Mouse (Mus musculus) lung, embryonic 16.5 days (tissue): ENCODE measurements around the gene Nck2. TPM values are rescaled to one million over a fixed set of nuclear protein-coding genes. Genes with fewer than 3 reads are reported as not detected.

Source experiments
- ATAC-seq: fragments of 200-750 bp; cut with Nextera tagmentation; 2 replicates; pipeline ENCODE4 v1.8.0; 2017; ENCODE audit warnings: low read depth, mild to moderate bottlenecking, moderate library complexity
- H3K27ac ChIP-seq: fragments of 300-500 bp; sonication (generic); 2 replicates; pipeline ENCODE4 v1.5.1; 2014; ENCODE audit warnings: mild to moderate bottlenecking, control low read depth, low read length
- H3K27me3 ChIP-seq: fragments of 300-500 bp; sonication (generic); 2 replicates; pipeline ENCODE4 v1.6.1; 2014; ENCODE audit warnings: low read depth, low read length, mixed read lengths; ENCODE audit not compliant: control insufficient read depth, insufficient read depth
- H3K36me3 ChIP-seq: fragments of 300-500 bp; sonication (generic); 2 replicates; pipeline ENCODE4 v1.6.1; 2014; ENCODE audit warnings: low read length; ENCODE audit not compliant: control insufficient read depth, insufficient read depth
- H3K4me1 ChIP-seq: fragments of 300-500 bp; sonication (generic); replicated peaks from 2 replicates; pipeline ENCODE4 v1.6.1; 2014; ENCODE audit warnings: low read length, mixed read lengths; ENCODE audit not compliant: control insufficient read depth, insufficient read depth
- H3K4me2 ChIP-seq: fragments of 300-500 bp; sonication (generic); 2 replicates; pipeline ENCODE4 v1.6.1; 2014; ENCODE audit warnings: low read depth, low read length, control low read depth
- H3K4me3 ChIP-seq: fragments of 300-500 bp; sonication (generic); 2 replicates; pipeline ENCODE4 v1.5.1; 2014; ENCODE audit warnings: mild to moderate bottlenecking, low read length, control low read depth
- H3K9ac ChIP-seq: fragments of 300-500 bp; sonication (generic); 2 replicates; pipeline ENCODE4 v1.6.1; 2014; ENCODE audit warnings: low read length, control low read depth
- H3K9me3 ChIP-seq: fragments of 300-500 bp; sonication (generic); 2 replicates; pipeline ENCODE4 v1.6.1; 2016; ENCODE audit warnings: low read length; ENCODE audit not compliant: control insufficient read depth
- WGBS: fragments of 180-500 bp; shearing (Covaris S2); extraction: QIAGEN DNeasy Blood & Tissue Kit; methylation state at CpG from one replicate; pipeline ENCODE4 v1.1.7; 2014; 5-methylcytosine and 5-hydroxymethylcytosine counted together
- polyA plus RNA-seq: library from polyadenylated mRNA; unstranded; fragments of >200 nt; fragmentation: Nextera tagmentation; extraction: Ambion mirVana; gene quantifications from 2 replicates; pipeline ENCODE4 v1.2.1, GENCODE M21; 2015

Gene Nck2
- 41.6 and 43.4 TPM in 2 replicates for polyA plus RNA-seq

DNA sequence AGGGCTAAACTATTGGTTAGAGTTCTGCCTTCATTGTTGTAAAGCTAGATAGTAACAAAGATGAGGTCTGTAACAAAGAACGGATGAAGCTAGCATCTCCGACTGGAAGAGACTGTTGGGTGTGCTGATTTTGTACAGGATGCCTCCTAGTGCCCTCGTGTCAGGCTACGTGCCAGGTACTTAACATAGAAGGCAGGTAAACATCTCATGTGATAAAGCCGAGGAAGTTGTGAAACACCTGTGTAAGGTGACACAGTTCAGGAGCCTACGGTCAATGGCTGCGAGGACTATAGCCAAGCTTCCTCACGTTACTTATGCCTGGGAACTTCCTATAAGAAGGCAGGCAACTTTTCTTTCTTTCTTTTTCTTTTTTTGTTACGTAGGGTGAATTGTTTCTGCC, at the start of gene Nck2:
Gene Nck2, plus strand, starts transcription at position 49 of the 400 bp plus-strand sequence.
- Histone ChIP-seq H3K27me3 (no peaks in the 10 kb centered on the region), H3K9me3 (no peaks in the 10 kb centered on the region), H3K4me1 (peaks cover 29% of the 10 kb centered on the region), H3K9ac (peak within 1 kb of the TSS; percentile 96), H3K36me3 (no peaks in the 10 kb centered on the region), H3K4me2 (peak within 1 kb of the TSS; percentile 92), H3K4me3 (peak within 1 kb of the TSS; percentile 97), H3K27ac (peak within 1 kb of the TSS; percentile 92)
- 16% methylated on average over 9 of the region's 9 CpGs for WGBS
- ATAC-seq: no peak

DNA sequence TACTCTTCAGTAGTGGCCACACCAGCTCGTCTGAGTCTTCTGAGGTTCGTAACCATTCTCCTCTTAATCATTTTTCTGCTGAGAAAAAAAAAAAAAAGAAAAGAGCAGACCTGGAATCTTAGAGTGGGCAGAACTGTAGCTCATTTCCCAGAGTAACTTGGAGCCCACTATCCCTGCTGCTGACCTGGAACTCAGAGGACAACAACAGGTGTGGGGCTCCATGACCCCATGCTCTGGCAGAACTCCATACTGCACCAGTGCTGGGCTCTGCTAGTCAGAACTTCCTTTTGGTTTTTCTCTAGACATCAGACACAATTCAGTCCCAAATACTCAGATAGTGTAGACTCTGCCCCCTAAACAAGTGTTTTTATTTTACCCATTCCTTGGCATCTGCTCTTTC, 49.3 kb upstream of the Nck2 start:
- Histone ChIP-seq H3K4me2 (no peak overlapping the region), H3K27ac (no peak overlapping the region), H3K9me3 (no peaks in the 10 kb centered on the region), H3K4me1 (no peaks in the 10 kb centered on the region), H3K36me3 (no peaks in the 10 kb centered on the region), H3K4me3 (no peak overlapping the region), H3K9ac (no peak overlapping the region), H3K27me3 (no peaks in the 10 kb centered on the region)
- WGBS: 59% methylated on average over 2 of the region's 2 CpGs
- no peak for ATAC-seq

DNA sequence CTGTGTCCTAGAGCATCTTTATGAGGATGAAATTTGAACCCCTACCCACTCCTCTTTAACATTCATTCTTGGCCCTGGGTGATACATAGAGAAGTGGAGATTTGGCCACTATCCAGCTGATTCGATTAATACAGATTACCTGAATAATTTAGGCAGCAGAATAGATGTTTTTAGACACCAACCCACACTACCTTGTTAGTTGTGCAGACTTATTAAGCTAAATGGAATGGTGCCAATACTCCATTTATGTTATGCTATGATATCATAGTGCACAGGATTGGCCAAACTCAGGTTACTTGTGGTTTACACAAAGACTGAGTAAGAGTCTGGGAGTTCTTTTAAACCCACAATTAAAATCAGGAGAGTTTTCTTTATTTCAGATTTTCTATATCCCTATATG, 48.6 kb upstream of the Nck2 start:
- 83% methylated on average over 1 of the region's 1 CpGs for WGBS
- Histone ChIP-seq H3K9ac (no peak overlapping the region), H3K27me3 (no peaks in the 10 kb centered on the region), H3K4me1 (no peaks in the 10 kb centered on the region), H3K4me2 (no peak overlapping the region), H3K4me3 (no peak overlapping the region), H3K36me3 (no peaks in the 10 kb centered on the region), H3K9me3 (no peaks in the 10 kb centered on the region), H3K27ac (no peak overlapping the region)
- ATAC-seq: no peak

DNA sequence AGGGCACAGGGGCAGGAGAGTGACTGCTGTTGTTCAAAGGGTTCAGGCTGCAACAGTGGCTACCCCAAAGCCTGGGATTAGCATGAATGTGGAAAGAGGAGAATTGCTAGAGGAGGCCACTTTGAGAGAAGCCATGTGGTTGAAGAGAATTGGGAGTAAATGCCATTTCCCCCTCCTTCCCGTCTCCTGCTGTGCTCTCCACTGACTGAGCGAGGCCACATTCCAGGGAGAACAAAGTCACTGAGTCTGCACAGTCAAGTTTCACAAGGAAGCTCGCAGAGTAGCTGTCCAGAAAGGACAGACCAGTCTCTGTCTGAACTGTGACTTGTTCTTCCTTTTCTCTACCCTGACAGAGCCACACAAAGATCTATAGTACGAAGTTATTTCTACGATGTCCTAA, 47.9 kb upstream of the Nck2 start:
- H3K9ac ChIP-seq: no peak overlapping the region
- H3K9me3 ChIP-seq: no peaks in the 10 kb centered on the region
- no peak overlapping the region for H3K4me3 ChIP-seq
- 44% methylated on average over 5 of the region's 5 CpGs for WGBS
- no peaks in the 10 kb centered on the region for H3K36me3 ChIP-seq
- H3K27ac ChIP-seq: no peak overlapping the region
- H3K27me3 ChIP-seq: no peaks in the 10 kb centered on the region
- H3K4me2 ChIP-seq: no peak overlapping the region
- no peaks in the 10 kb centered on the region for H3K4me1 ChIP-seq
- no peak for ATAC-seq

DNA sequence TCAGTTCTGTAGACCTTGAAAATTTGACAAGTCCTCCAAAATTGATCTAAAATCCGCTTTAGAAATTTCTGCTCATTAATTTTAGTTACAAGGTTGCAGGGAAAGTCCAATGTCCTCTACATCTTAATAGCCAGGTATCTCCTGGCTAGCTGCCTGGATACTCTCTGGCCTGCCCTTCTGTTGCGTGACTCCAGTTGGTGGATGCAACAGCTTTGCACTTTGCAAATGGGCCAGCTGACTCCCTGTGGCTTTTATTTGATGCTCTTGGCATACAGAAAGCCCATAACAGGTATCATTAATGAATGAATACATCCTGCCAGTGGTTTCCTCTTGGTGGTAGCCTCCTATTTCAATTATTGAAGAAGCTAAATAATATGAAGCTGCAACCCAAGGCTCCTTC, 47.3 kb upstream of the Nck2 start:
- no peak overlapping the region for H3K27ac ChIP-seq
- ATAC-seq: no peak
- 93% methylated on average over 2 of the region's 2 CpGs for WGBS
- H3K9ac ChIP-seq: no peak overlapping the region
- no peaks in the 10 kb centered on the region for H3K27me3 ChIP-seq
- no peak overlapping the region for H3K4me3 ChIP-seq
- no peak overlapping the region for H3K4me2 ChIP-seq
- H3K36me3 ChIP-seq: no peaks in the 10 kb centered on the region
- H3K9me3 ChIP-seq: no peaks in the 10 kb centered on the region
- no peaks in the 10 kb centered on the region for H3K4me1 ChIP-seq

DNA sequence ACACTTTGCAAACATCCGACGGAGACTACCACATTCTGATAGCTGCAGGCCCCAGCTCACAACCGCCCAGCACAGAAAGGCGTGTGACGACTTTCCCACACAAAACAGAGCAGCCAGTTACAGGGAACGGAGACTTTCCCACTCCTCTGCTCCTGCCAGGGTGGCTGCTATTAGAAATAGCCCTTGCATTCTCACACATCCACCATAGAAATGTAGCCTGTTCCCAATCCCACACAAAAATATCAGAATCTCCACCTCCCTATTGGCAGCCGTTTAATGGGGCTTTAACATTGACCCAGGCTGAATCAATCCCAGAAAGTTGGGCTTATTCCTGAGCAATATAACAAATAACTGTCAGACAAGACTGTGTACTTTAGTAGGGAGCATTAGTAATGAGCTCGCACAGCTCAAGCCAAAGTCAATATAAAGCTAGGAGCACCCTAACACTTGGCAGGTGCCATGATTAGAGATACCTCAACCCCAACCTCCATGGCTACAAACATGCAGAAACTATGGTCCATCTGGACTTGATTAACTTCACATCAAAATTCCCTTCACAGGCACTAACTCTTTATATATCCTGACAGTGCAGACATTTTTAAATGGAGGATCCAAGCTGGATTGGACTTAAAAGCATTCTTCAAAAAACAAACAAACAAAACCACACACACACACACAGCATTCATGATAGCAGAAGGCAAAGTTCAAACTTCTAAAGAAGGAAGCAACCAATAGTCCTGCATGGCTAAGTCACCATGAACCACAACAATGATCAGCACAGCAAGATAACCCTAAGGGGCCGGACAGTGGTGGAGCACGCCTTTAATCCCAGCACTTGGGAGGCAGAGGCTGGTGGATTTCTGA, 45.4 kb upstream of the Nck2 start:
- no peak overlapping the region for H3K4me2 ChIP-seq
- 81% methylated on average over 10 of the region's 10 CpGs for WGBS
- no peak overlapping the region for H3K9ac ChIP-seq
- no peaks in the 10 kb centered on the region for H3K4me1 ChIP-seq
- H3K27me3 ChIP-seq: no peaks in the 10 kb centered on the region
- H3K4me3 ChIP-seq: no peak overlapping the region
- H3K36me3 ChIP-seq: no peaks in the 10 kb centered on the region
- no peak for ATAC-seq
- H3K27ac ChIP-seq: no peak overlapping the region
- no peaks in the 10 kb centered on the region for H3K9me3 ChIP-seq

DNA sequence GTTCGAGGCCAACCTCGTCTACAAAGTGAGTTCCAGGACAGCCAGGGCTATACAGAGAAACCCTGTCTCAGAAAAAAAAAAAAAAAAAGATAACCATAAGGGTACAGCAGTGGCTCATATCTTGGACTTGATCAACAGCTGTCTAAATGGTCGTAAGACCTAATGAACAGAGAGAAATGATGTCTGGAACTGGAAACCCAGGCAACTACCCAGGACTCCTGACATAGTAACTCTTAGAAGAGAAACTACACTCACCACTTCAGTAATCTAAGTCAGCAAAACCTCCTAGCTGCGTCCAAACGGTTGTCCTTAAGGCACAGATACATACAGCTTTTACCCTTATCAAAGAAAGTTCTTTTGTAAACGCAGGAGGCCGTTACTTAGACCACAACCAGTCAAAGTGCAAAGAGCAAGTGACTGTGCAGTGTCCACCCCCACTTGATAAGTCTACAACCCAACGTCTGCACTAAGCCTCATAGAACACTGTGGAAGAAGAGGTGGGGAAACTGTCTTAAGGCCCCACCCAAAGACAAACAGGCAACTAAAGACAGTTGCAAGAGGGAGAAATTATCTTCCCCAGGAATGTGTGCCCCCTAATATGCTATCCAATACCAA, 44.7 kb upstream of the Nck2 start:
- Histone ChIP-seq H3K27ac (no peak overlapping the region), H3K36me3 (no peaks in the 10 kb centered on the region), H3K4me3 (no peak overlapping the region), H3K4me1 (peaks cover 2% of the 10 kb centered on the region), H3K27me3 (no peaks in the 10 kb centered on the region), H3K4me2 (no peak overlapping the region), H3K9me3 (no peaks in the 10 kb centered on the region), H3K9ac (no peak overlapping the region)
- WGBS: 52% methylated on average over 8 of the region's 8 CpGs
- no peak for ATAC-seq

DNA sequence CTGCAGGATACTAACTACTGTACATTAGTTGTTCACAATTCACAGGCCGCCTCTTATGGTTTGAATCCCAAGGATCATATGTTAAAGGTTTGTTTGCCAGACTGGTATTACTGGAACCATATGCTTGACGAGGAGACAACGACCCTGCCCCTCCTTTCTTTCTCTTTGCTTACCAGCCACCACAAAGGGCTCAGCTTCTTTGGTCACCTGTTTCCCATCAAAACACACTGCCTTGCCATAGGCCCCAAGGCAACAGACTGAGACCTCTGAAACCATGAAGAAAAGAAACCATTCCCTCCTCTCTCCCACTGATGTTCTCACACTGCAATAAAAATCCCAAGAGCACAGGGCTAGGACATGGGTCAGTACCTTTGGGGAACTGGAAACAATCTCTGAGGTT, 43.7 kb upstream of the Nck2 start:
- no peak overlapping the region for H3K9ac ChIP-seq
- H3K36me3 ChIP-seq: no peaks in the 10 kb centered on the region
- peaks cover 8% of the 10 kb centered on the region for H3K4me1 ChIP-seq
- WGBS: 65% methylated on average over 3 of the region's 3 CpGs
- H3K27ac ChIP-seq: no peak overlapping the region
- H3K4me2 ChIP-seq: no peak overlapping the region
- no peak for ATAC-seq
- H3K4me3 ChIP-seq: no peak overlapping the region
- no peaks in the 10 kb centered on the region for H3K27me3 ChIP-seq
- no peaks in the 10 kb centered on the region for H3K9me3 ChIP-seq

DNA sequence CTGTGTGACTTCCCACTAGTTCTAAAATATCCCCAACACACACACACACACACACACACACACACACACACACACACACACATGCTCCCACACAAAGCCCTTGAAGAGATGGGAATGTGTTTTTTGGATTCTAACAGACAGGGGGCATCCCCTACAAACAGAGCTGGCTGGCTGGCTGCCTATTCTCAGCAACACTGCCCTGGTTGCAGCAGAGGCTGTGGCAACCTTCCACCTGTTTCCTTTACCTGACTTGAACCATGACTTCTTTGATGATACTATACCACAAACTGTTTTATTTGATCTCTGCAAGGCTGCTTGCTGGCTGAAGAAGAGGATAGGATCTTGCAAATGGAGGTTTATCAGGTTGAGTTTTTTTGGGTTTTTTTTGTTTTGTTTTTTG, 41.0 kb upstream of the Nck2 start:
- H3K4me3 ChIP-seq: no peak overlapping the region
- no peaks in the 10 kb centered on the region for H3K36me3 ChIP-seq
- no peaks in the 10 kb centered on the region for H3K27me3 ChIP-seq
- no peak for ATAC-seq
- peaks cover 8% of the 10 kb centered on the region for H3K4me1 ChIP-seq
- H3K4me2 ChIP-seq: no peak overlapping the region
- no peak overlapping the region for H3K27ac ChIP-seq
- H3K9me3 ChIP-seq: no peaks in the 10 kb centered on the region
- H3K9ac ChIP-seq: no peak overlapping the region
